Mouse (Mus musculus) liver, embryonic 14.5 days (tissue): ENCODE results near the gene Olfr617.

ENCODE experiments used
- CTCF ChIP-seq: IDR thresholded peaks from 2 replicates; pipeline ENCODE4 v1.5.1; 2016; ENCODE audit warnings: antibody characterized with exemption, low read depth, control low read depth
- EP300 ChIP-seq: IDR thresholded peaks from 2 replicates; pipeline ENCODE4 v1.6.1; 2016; ENCODE audit warnings: antibody characterized with exemption, low read depth

GRCm38 (mm10) chr7:103600275-103600674 is 27.4 kb downstream of the Olfr617 start, which contains the start of gene Olfr619:
- TF ChIP-seq CTCF (no peak), EP300 (no peak)
